10 mouse cellular contexts compared by ENCODE assay signal in the genomic region with DNA sequence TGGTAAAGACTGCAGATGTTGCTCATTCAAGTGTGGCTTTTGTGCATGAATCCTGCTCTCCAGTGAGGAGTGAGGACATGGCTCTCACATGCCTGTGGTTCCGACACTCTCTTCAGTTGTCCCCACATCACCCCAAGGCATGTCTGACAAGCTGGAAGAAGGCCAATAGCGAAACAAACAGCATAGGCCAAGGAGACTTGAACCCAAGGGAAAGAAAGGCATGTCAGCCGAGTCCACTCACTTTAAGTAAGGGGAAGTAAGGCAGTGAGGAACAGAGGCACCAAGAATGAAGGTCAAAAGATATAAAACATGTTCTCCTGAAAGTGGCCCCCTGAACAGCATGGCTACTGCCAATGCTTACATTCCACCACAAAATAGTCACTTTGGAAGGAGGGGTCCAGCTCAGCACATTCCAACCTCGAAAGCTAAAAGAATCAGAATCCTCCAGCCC. TPM values are rescaled to one million over a fixed set of nuclear protein-coding genes. Genes with fewer than 3 reads are reported as not detected.
A peak's percentile ranks its signal among the peaks of the same experiment; 100 is the strongest.
DNase-seq lines count a peak whose midpoint lies in the region; ATAC-seq and TF ChIP-seq lines count a peak whose summit lies in the region.
"Had no signal": no experiment of that assay in that cellular context is flagged by ENCODE, and none has a peak within 500 bp of the region (broad histone marks: within the 10 kb centered on the region; RNA-seq: fewer than 3 reads in every experiment).

No protein-coding gene starts in this region.

- no peaks in the 10 kb centered on the region for H3K27me3 ChIP-seq in embryonic facial prominence, embryonic 15.5 days
- H3K27me3 ChIP-seq in kidney, adult 2 months (replicated peaks; ENCODE audit: control insufficient read depth, insufficient read depth, low read length), result no peaks in the 10 kb centered on the region

- H3K27ac ChIP-seq in embryonic facial prominence, embryonic 15.5 days (replicated peaks), result 0 out of 2 replicates have a peak overlapping the region, but pooled peaks have one; percentile 45
- H3K27ac ChIP-seq in kidney, adult 2 months (ENCODE audit: insufficient read depth, low read depth, low read length), result no peak overlapping the region

- H3K4me2 ChIP-seq in embryonic facial prominence, embryonic 15.5 days (replicated peaks), result no peak overlapping the region

- no peak overlapping the region for H3K9ac ChIP-seq in embryonic facial prominence, embryonic 15.5 days

- ATAC-seq in embryonic facial prominence, embryonic 15.5 days (ENCODE audit: insufficient number of reproducible peaks, low FRiP score, low TSS enrichment, low read depth), result 0 out of 2 replicates have a peak, but pooled peaks have one; percentile 57

- DNase-seq in cerebellum, postnatal 10 days, result peak; percentile 2 to 5
- no peak for DNase-seq in cerebellum, adult 18-20 months
- peak; percentile 73 for DNase-seq in kidney, adult 2 months
- peak; percentile 15 for DNase-seq in lung, postnatal 25 days (ENCODE audit: low spot score)
- no peak for DNase-seq in cerebellum, postnatal 14 days
- no peak for DNase-seq in thymus, adult 18-20 months
- no peak for DNase-seq in left cerebral cortex, postnatal 25 days (ENCODE audit: low spot score in 2 of 2)

- H3K4me1 ChIP-seq in embryonic facial prominence, embryonic 15.5 days, result peaks cover 24% of the 10 kb centered on the region
- H3K4me1 ChIP-seq in kidney, adult 2 months (ENCODE audit: control insufficient read depth, insufficient read depth, low read length), result peaks cover 14% of the 10 kb centered on the region

- no peaks in the 10 kb centered on the region for H3K36me3 ChIP-seq in embryonic facial prominence, embryonic 15.5 days
- no peaks in the 10 kb centered on the region for H3K36me3 ChIP-seq in kidney, adult 2 months (ENCODE audit: control insufficient read depth, insufficient read depth, low read length)

- intact Hi-C loops in left cerebral cortex, postnatal 25 days (cut with DNase I), result no loop called here

- no peaks in the 10 kb centered on the region for H3K9me3 ChIP-seq in embryonic facial prominence, embryonic 15.5 days (replicated peaks)

- 23% methylated on average over 4 of the region's 4 CpGs for WGBS in embryonic facial prominence, embryonic 15.5 days
- 48% methylated on average over 4 of the region's 4 CpGs for WGBS in kidney, adult 2 months

- H3K4me3 ChIP-seq in embryonic facial prominence, embryonic 15.5 days (replicated peaks), result no peak overlapping the region
- H3K4me3 ChIP-seq in kidney, adult 2 months (ENCODE audit: insufficient read depth, low read depth, low read length), result no peak overlapping the region

- TF ChIP-seq CTCF in kidney, adult 2 months (conservative IDR thresholded peaks at IDR 0.05; ENCODE audit: insufficient read depth, insufficient read length, low read depth, low read length), result no peak

- TF ChIP-seq POLR2A in kidney, adult 2 months (IDR thresholded peaks at IDR 0.05; ENCODE audit: low read depth, low read length), result no peak

RNA-seq across cellular contexts. Expression of gene Gm5269, which starts 25.5 kb away (rescaled TPM):
- polyA plus RNA-seq in embryonic facial prominence, embryonic 15.5 days (2015; fragmentation: Nextera tagmentation; extraction: Ambion mirVana), result not detected in 2 replicates
- polyA plus RNA-seq in kidney, adult 2 months (2012; rRNA removed), result not detected in 2 replicates
- not detected for total RNA-seq in left cerebral cortex, postnatal 25 days (2021)
- total RNA-seq: gastrocnemius, adult 18-20 months had no signal
- polyA plus RNA-seq: limb, embryonic 11.5 days had no signal

Comparison
In these comparisons a context has a peak if more than half of its experiments do, and no peak if none do; other contexts are left out.
1. DNase-seq: peak in cerebellum, postnatal 10 days (2 of 2), kidney, adult 2 months (single experiment) and lung, postnatal 25 days (single experiment); none in cerebellum, adult 18-20 months (0 of 2), cerebellum, postnatal 14 days (0 of 2), thymus, adult 18-20 months (0 of 2) and left cerebral cortex, postnatal 25 days (0 of 2).